Mouse (Mus musculus): ENCODE measurements around the gene C8b. TPM values are rescaled to one million over a fixed set of nuclear protein-coding genes. Genes with fewer than 3 reads are reported as not detected.

The C8b gene
- polyA plus RNA-seq, 1 experiment from 2014 or later: not detected

GRCm38 (mm10) chr4:104798951-104799350 lies 32.8 kb downstream of the C8b start:
- no peak overlapping the region for H3K4me2 ChIP-seq (replicated peaks; ENCODE audit: low read depth, low read length)
- no peaks in the 10 kb centered on the region for H3K27me3 ChIP-seq (ENCODE audit: control insufficient read depth, insufficient read depth, low read length)
- no peak for ATAC-seq (ENCODE audit: low FRiP score, low TSS enrichment)

GRCm38 (mm10) chr4:104801625-104802024 lies 35.5 kb downstream of the C8b start:
- Histone ChIP-seq H3K36me3 (ENCODE audit: control insufficient read depth, insufficient read depth, low read length) (no peaks in the 10 kb centered on the region), H3K4me2 (replicated peaks; ENCODE audit: low read depth, low read length) (no peak overlapping the region), H3K27ac (ENCODE audit: low read depth, low read length) (no peak overlapping the region), H3K9me3 (ENCODE audit: control insufficient read depth, low read length) (no peaks in the 10 kb centered on the region), H3K9ac (ENCODE audit: low read depth, low read length) (no peak overlapping the region), H3K4me1 (ENCODE audit: control insufficient read depth, insufficient read depth, low read length) (no peaks in the 10 kb centered on the region), H3K4me3 (ENCODE audit: low read length) (no peak overlapping the region), H3K27me3 (ENCODE audit: control insufficient read depth, insufficient read depth, low read length) (no peaks in the 10 kb centered on the region)
- WGBS: 98% methylated on average over 3 of the region's 3 CpGs
- no peak for ATAC-seq (ENCODE audit: low FRiP score, low TSS enrichment)

More at GRCm38 (mm10) chr4:104798951-104799350, 32.8 kb downstream of the C8b start:
- Histone ChIP-seq H3K36me3 (ENCODE audit: control insufficient read depth, insufficient read depth, low read length) (no peaks in the 10 kb centered on the region), H3K9me3 (ENCODE audit: control insufficient read depth, low read length) (no peaks in the 10 kb centered on the region), H3K4me1 (ENCODE audit: control insufficient read depth, insufficient read depth, low read length) (no peaks in the 10 kb centered on the region), H3K4me3 (ENCODE audit: low read length) (no peak overlapping the region), H3K27ac (ENCODE audit: low read depth, low read length) (no peak overlapping the region), H3K9ac (ENCODE audit: low read depth, low read length) (no peak overlapping the region)
- 79% methylated on average over 9 of the region's 9 CpGs for WGBS

- no peak overlapping the region for H3K4me3 ChIP-seq (ENCODE audit: low read length)
- H3K9me3 ChIP-seq (ENCODE audit: control insufficient read depth, low read length): no peaks in the 10 kb centered on the region
- 87% methylated on average over 4 of the region's 4 CpGs for WGBS
- no peak overlapping the region for H3K4me2 ChIP-seq (replicated peaks; ENCODE audit: low read depth, low read length)
- no peak for ATAC-seq (ENCODE audit: low FRiP score, low TSS enrichment)
- no peaks in the 10 kb centered on the region for H3K27me3 ChIP-seq (ENCODE audit: control insufficient read depth, insufficient read depth, low read length)
- no peaks in the 10 kb centered on the region for H3K4me1 ChIP-seq (ENCODE audit: control insufficient read depth, insufficient read depth, low read length)
- no peak overlapping the region for H3K9ac ChIP-seq (ENCODE audit: low read depth, low read length)
- H3K36me3 ChIP-seq (ENCODE audit: control insufficient read depth, insufficient read depth, low read length): no peaks in the 10 kb centered on the region
- no peak overlapping the region for H3K27ac ChIP-seq (ENCODE audit: low read depth, low read length)
Observed at GRCm38 (mm10) chr4:104804100-104804499, 38.0 kb downstream of the C8b start.

GRCm38 (mm10) chr4:104805414-104806257 lies 39.5 kb downstream of the C8b start:
- H3K4me1 ChIP-seq (ENCODE audit: control insufficient read depth, insufficient read depth, low read length): no peaks in the 10 kb centered on the region
- no peak overlapping the region for H3K4me3 ChIP-seq (ENCODE audit: low read length)
- no peaks in the 10 kb centered on the region for H3K27me3 ChIP-seq (ENCODE audit: control insufficient read depth, insufficient read depth, low read length)
- WGBS: 78% methylated on average over 19 of the region's 19 CpGs
- no peaks in the 10 kb centered on the region for H3K9me3 ChIP-seq (ENCODE audit: control insufficient read depth, low read length)
- H3K9ac ChIP-seq (ENCODE audit: low read depth, low read length): no peak overlapping the region
- no peaks in the 10 kb centered on the region for H3K36me3 ChIP-seq (ENCODE audit: control insufficient read depth, insufficient read depth, low read length)
- H3K4me2 ChIP-seq (replicated peaks; ENCODE audit: low read depth, low read length): no peak overlapping the region
- H3K27ac ChIP-seq (ENCODE audit: low read depth, low read length): no peak overlapping the region
- no peak for ATAC-seq (ENCODE audit: low FRiP score, low TSS enrichment)

GRCm38 (mm10) chr4:104810710-104811286 lies 44.7 kb downstream of the C8b start:
- Histone ChIP-seq H3K9me3 (ENCODE audit: control insufficient read depth, low read length) (no peaks in the 10 kb centered on the region), H3K4me2 (replicated peaks; ENCODE audit: low read depth, low read length) (no peak overlapping the region), H3K36me3 (ENCODE audit: control insufficient read depth, insufficient read depth, low read length) (no peaks in the 10 kb centered on the region), H3K27me3 (ENCODE audit: control insufficient read depth, insufficient read depth, low read length) (no peaks in the 10 kb centered on the region), H3K9ac (ENCODE audit: low read depth, low read length) (no peak overlapping the region), H3K4me3 (ENCODE audit: low read length) (no peak overlapping the region), H3K27ac (ENCODE audit: low read depth, low read length) (no peak overlapping the region), H3K4me1 (ENCODE audit: control insufficient read depth, insufficient read depth, low read length) (no peaks in the 10 kb centered on the region)
- ATAC-seq (ENCODE audit: low FRiP score, low TSS enrichment): no peak
- 71% methylated on average over 10 of the region's 10 CpGs for WGBS

GRCm38 (mm10) chr4:104813617-104814016 lies 47.5 kb downstream of the C8b start:
- Histone ChIP-seq H3K36me3 (ENCODE audit: control insufficient read depth, insufficient read depth, low read length) (no peaks in the 10 kb centered on the region), H3K9me3 (ENCODE audit: control insufficient read depth, low read length) (no peaks in the 10 kb centered on the region), H3K27me3 (ENCODE audit: control insufficient read depth, insufficient read depth, low read length) (no peaks in the 10 kb centered on the region), H3K4me3 (ENCODE audit: low read length) (no peak overlapping the region), H3K4me2 (replicated peaks; ENCODE audit: low read depth, low read length) (no peak overlapping the region), H3K27ac (ENCODE audit: low read depth, low read length) (no peak overlapping the region), H3K9ac (ENCODE audit: low read depth, low read length) (no peak overlapping the region), H3K4me1 (ENCODE audit: control insufficient read depth, insufficient read depth, low read length) (no peaks in the 10 kb centered on the region)
- 87% methylated on average over 2 of the region's 2 CpGs for WGBS
- ATAC-seq (ENCODE audit: low FRiP score, low TSS enrichment): no peak

GRCm38 (mm10) chr4:104816519-104817232 lies 50.6 kb downstream of the C8b start:
- H3K4me2 ChIP-seq (replicated peaks; ENCODE audit: low read depth, low read length): no peak overlapping the region
- 84% methylated on average over 4 of the region's 4 CpGs for whole genome bisulfite sequencing
- H3K4me3 ChIP-seq (ENCODE audit: low read length): no peak overlapping the region
- no peaks in the 10 kb centered on the region for H3K36me3 ChIP-seq (ENCODE audit: control insufficient read depth, insufficient read depth, low read length)
- H3K4me1 ChIP-seq (ENCODE audit: control insufficient read depth, insufficient read depth, low read length): no peaks in the 10 kb centered on the region
- H3K9me3 ChIP-seq (ENCODE audit: control insufficient read depth, low read length): no peaks in the 10 kb centered on the region
- H3K9ac ChIP-seq (ENCODE audit: low read depth, low read length): no peak overlapping the region
- H3K27me3 ChIP-seq (ENCODE audit: control insufficient read depth, insufficient read depth, low read length): no peaks in the 10 kb centered on the region
- no peak for ATAC-seq (ENCODE audit: low FRiP score, low TSS enrichment)
- H3K27ac ChIP-seq (ENCODE audit: low read depth, low read length): no peak overlapping the region

GRCm38 (mm10) chr4:104817509-104817908 lies 51.4 kb downstream of the C8b start:
- no peaks in the 10 kb centered on the region for H3K27me3 ChIP-seq (ENCODE audit: control insufficient read depth, insufficient read depth, low read length)
- no peak for ATAC-seq (ENCODE audit: low FRiP score, low TSS enrichment)
- no peak overlapping the region for H3K4me3 ChIP-seq (ENCODE audit: low read length)
- H3K4me1 ChIP-seq (ENCODE audit: control insufficient read depth, insufficient read depth, low read length): no peaks in the 10 kb centered on the region
- no peak overlapping the region for H3K4me2 ChIP-seq (replicated peaks; ENCODE audit: low read depth, low read length)
- no peak overlapping the region for H3K27ac ChIP-seq (ENCODE audit: low read depth, low read length)
- WGBS: 26% methylated on average over 2 of the region's 2 CpGs
- no peaks in the 10 kb centered on the region for H3K9me3 ChIP-seq (ENCODE audit: control insufficient read depth, low read length)
- no peaks in the 10 kb centered on the region for H3K36me3 ChIP-seq (ENCODE audit: control insufficient read depth, insufficient read depth, low read length)
- no peak overlapping the region for H3K9ac ChIP-seq (ENCODE audit: low read depth, low read length)

GRCm38 (mm10) chr4:104818986-104819385 lies 52.9 kb downstream of the C8b start:
- Histone ChIP-seq H3K4me3 (ENCODE audit: low read length) (no peak overlapping the region), H3K9ac (ENCODE audit: low read depth, low read length) (no peak overlapping the region), H3K27me3 (ENCODE audit: control insufficient read depth, insufficient read depth, low read length) (no peaks in the 10 kb centered on the region), H3K4me1 (ENCODE audit: control insufficient read depth, insufficient read depth, low read length) (no peaks in the 10 kb centered on the region), H3K9me3 (ENCODE audit: control insufficient read depth, low read length) (no peaks in the 10 kb centered on the region), H3K27ac (ENCODE audit: low read depth, low read length) (no peak overlapping the region), H3K36me3 (ENCODE audit: control insufficient read depth, insufficient read depth, low read length) (no peaks in the 10 kb centered on the region), H3K4me2 (replicated peaks; ENCODE audit: low read depth, low read length) (no peak overlapping the region)
- WGBS: 74% methylated on average over 4 of the region's 4 CpGs
- no peak for ATAC-seq (ENCODE audit: low FRiP score, low TSS enrichment)
